Mouse (Mus musculus): Measurements from ENCODE around the gene Jag1. TPM values are rescaled to one million over a fixed set of nuclear protein-coding genes. Genes with fewer than 3 reads are reported as not detected.
A peak's percentile ranks its signal among the peaks of the same experiment; 100 is the strongest.

The Jag1 gene
- polyA plus RNA-seq, 1 experiment from 2014 or later: 53.0 TPM

- no peak overlapping the region for H3K4me2 ChIP-seq (replicated peaks)
- H3K27ac ChIP-seq (replicated peaks): no peak overlapping the region
- no peaks in the 10 kb centered on the region for H3K27me3 ChIP-seq
- H3K9ac ChIP-seq (replicated peaks): no peak overlapping the region
- H3K36me3 ChIP-seq: peaks cover 29% of the 10 kb centered on the region
- no peak overlapping the region for H3K4me3 ChIP-seq
- no peak for ATAC-seq (ENCODE audit: low FRiP score, low read depth)
- peaks cover 15% of the 10 kb centered on the region for H3K4me1 ChIP-seq
- no peaks in the 10 kb centered on the region for H3K9me3 ChIP-seq
- WGBS: 73% methylated on average over 6 of the region's 6 CpGs
Observed at GRCm38 (mm10) chr2:137080468-137080867, 36.0 kb downstream of the Jag1 start.

GRCm38 (mm10) chr2:137079721-137080320 is 36.6 kb downstream of the Jag1 start:
- no peaks in the 10 kb centered on the region for H3K9me3 ChIP-seq
- peaks cover 23% of the 10 kb centered on the region for H3K36me3 ChIP-seq
- ATAC-seq (ENCODE audit: low FRiP score, low read depth): no peak
- no peak overlapping the region for H3K9ac ChIP-seq (replicated peaks)
- no peak overlapping the region for H3K4me2 ChIP-seq (replicated peaks)
- H3K27me3 ChIP-seq: no peaks in the 10 kb centered on the region
- H3K4me3 ChIP-seq: no peak overlapping the region
- 23% methylated on average over 10 of the region's 10 CpGs for WGBS
- H3K27ac ChIP-seq (replicated peaks): no peak overlapping the region
- H3K4me1 ChIP-seq: peaks cover 15% of the 10 kb centered on the region

- ATAC-seq (ENCODE audit: low FRiP score, low read depth): no peak
- no peak overlapping the region for H3K4me3 ChIP-seq
- no peak overlapping the region for H3K4me2 ChIP-seq (replicated peaks)
- H3K9me3 ChIP-seq: no peaks in the 10 kb centered on the region
- H3K27ac ChIP-seq (replicated peaks): no peak overlapping the region
- peaks cover 25% of the 10 kb centered on the region for H3K4me1 ChIP-seq
- H3K27me3 ChIP-seq: no peaks in the 10 kb centered on the region
- no peak overlapping the region for H3K9ac ChIP-seq (replicated peaks)
- peaks cover 13% of the 10 kb centered on the region for H3K36me3 ChIP-seq
- 64% methylated on average over 4 of the region's 4 CpGs for WGBS
Observed at GRCm38 (mm10) chr2:137078771-137079170, 37.7 kb downstream of the Jag1 start.

- no peaks in the 10 kb centered on the region for H3K36me3 ChIP-seq
- ATAC-seq (ENCODE audit: low FRiP score, low read depth): peak; percentile 5; the same call in 1 of the 2 replicates
- no peak overlapping the region for H3K4me3 ChIP-seq
- no peak overlapping the region for H3K4me2 ChIP-seq (replicated peaks)
- no peaks in the 10 kb centered on the region for H3K9me3 ChIP-seq
- no peak overlapping the region for H3K9ac ChIP-seq (replicated peaks)
- H3K4me1 ChIP-seq: peaks cover 27% of the 10 kb centered on the region
- H3K27ac ChIP-seq (replicated peaks): 0 out of 2 replicates have a peak overlapping the region, but pooled peaks have one; percentile 39
- WGBS: 3% methylated on average over 2 of the region's 2 CpGs
- no peaks in the 10 kb centered on the region for H3K27me3 ChIP-seq
Observed at GRCm38 (mm10) chr2:137074313-137074620, 42.2 kb downstream of the Jag1 start.

- Histone ChIP-seq H3K4me1 (peaks cover 27% of the 10 kb centered on the region), H3K4me2 (replicated peaks) (peak overlapping the region; percentile 5; the same call in 1 of the 2 replicates), H3K9me3 (no peaks in the 10 kb centered on the region), H3K4me3 (no peak overlapping the region), H3K27ac (replicated peaks) (peak overlapping the region; percentile 40; the same call in 1 of the 2 replicates), H3K9ac (replicated peaks) (no peak overlapping the region), H3K36me3 (no peaks in the 10 kb centered on the region), H3K27me3 (no peaks in the 10 kb centered on the region)
- WGBS: 12% methylated on average over 16 of the region's 16 CpGs
- peak; percentile 62 for ATAC-seq (ENCODE audit: low FRiP score, low read depth)
Observed at GRCm38 (mm10) chr2:137073473-137074312, 42.8 kb downstream of the Jag1 start.

- no peaks in the 10 kb centered on the region for H3K9me3 ChIP-seq
- no peak overlapping the region for H3K4me2 ChIP-seq (replicated peaks)
- H3K9ac ChIP-seq (replicated peaks): no peak overlapping the region
- WGBS: 77% methylated on average over 10 of the region's 10 CpGs
- H3K4me3 ChIP-seq: no peak overlapping the region
- H3K27ac ChIP-seq (replicated peaks): no peak overlapping the region
- ATAC-seq (ENCODE audit: low FRiP score, low read depth): no peak
- H3K4me1 ChIP-seq: peaks cover 19% of the 10 kb centered on the region
- H3K36me3 ChIP-seq: no peaks in the 10 kb centered on the region
- H3K27me3 ChIP-seq: no peaks in the 10 kb centered on the region
Observed at GRCm38 (mm10) chr2:137067479-137068110, 48.8 kb downstream of the Jag1 start.

DNA sequence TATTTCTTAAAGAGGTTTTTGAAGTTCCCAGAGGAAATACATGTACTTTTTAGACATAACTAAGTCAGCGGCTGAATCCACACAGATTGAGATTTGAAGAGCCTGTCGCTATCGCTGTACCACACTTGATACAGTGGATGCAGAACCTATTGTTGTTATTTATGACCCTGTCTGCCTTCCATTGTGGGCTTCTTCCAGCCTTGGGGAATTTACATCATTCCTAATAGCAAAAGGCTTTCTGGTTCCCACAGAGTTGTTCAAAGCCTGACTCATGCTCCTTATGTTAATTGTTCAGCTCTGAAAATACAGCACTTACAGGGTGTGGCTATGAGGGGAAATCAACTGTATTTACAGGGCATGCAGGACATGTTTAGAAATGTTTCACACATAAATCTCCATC is 51.9 kb downstream of the Jag1 start:
- ATAC-seq (ENCODE audit: low FRiP score, low read depth): peak; percentile 47; the same call in 1 of the 2 replicates

DNA sequence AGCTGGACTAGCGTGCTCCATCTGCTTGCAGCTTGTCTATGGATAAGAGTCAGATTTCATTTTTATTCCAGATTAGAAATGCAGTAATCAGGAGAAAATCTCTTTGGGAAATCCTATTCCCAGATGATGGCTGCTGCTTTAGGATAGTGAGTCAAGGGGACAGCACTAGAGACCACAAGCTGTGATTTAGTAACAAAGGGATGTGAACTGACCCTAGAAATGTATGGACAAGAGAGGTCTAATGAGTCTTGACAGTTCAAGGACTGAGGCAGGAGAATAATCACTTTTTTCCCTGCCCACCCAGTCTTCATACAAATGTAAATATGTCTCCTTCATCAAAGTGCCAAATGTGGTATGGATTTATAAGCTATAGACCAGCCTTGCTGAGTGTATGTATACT is 52.6 kb downstream of the Jag1 start:
- ATAC-seq (ENCODE audit: low FRiP score, low read depth): peak; percentile 48; the same call in 1 of the 2 replicates
- Histone ChIP-seq H3K27ac (replicated peaks) (0 out of 2 replicates have a peak overlapping the region, but pooled peaks have one; percentile 15), H3K4me2 (replicated peaks) (no peak overlapping the region), H3K27me3 (no peaks in the 10 kb centered on the region), H3K36me3 (no peaks in the 10 kb centered on the region), H3K9ac (replicated peaks) (no peak overlapping the region), H3K4me3 (no peak overlapping the region), H3K9me3 (no peaks in the 10 kb centered on the region), H3K4me1 (peaks cover 15% of the 10 kb centered on the region)
- WGBS: 42% methylated on average over 1 of the region's 1 CpGs

More for the DNA sequence above, 51.9 kb downstream of the Jag1 start:
- WGBS: 41% methylated on average over 3 of the region's 3 CpGs
- Histone ChIP-seq H3K9ac (replicated peaks) (no peak overlapping the region), H3K36me3 (no peaks in the 10 kb centered on the region), H3K4me3 (no peak overlapping the region), H3K27ac (replicated peaks) (no peak overlapping the region), H3K27me3 (no peaks in the 10 kb centered on the region), H3K4me1 (peaks cover 15% of the 10 kb centered on the region), H3K4me2 (replicated peaks) (no peak overlapping the region), H3K9me3 (no peaks in the 10 kb centered on the region)

DNA sequence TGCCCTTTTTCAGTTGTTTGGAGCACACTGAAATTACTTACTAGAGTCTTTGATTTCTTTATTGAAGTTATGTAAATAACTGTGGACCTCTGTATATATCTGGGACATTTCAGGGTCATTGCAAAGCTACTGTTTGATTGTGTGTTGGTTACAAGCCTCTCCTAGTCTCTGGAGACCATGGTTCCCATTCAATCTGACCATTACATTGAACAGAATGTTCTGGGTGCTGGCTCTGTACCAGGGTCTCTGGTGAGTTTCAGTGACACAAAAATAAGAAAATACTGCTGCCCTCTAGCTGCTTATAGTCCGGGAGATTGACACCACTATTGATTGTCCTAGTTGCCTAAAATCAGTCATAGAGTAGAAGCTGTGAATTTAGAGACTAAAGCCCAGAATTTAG is 66.5 kb downstream of the Jag1 start:
- ATAC-seq (ENCODE audit: low FRiP score, low read depth): no peak
- 0 out of 2 replicates have a peak, but pooled peaks cover 3% of the 10 kb centered on the region for H3K36me3 ChIP-seq
- no peaks in the 10 kb centered on the region for H3K9me3 ChIP-seq
- H3K4me2 ChIP-seq (replicated peaks): no peak overlapping the region
- no peak overlapping the region for H3K27ac ChIP-seq (replicated peaks)
- no peaks in the 10 kb centered on the region for H3K27me3 ChIP-seq
- H3K9ac ChIP-seq (replicated peaks): no peak overlapping the region
- WGBS: 87% methylated on average over 1 of the region's 1 CpGs
- no peak overlapping the region for H3K4me3 ChIP-seq
- no peaks in the 10 kb centered on the region for H3K4me1 ChIP-seq

- H3K27ac ChIP-seq (replicated peaks): no peak overlapping the region
- no peak overlapping the region for H3K4me3 ChIP-seq
- H3K4me1 ChIP-seq: no peaks in the 10 kb centered on the region
- no peaks in the 10 kb centered on the region for H3K9me3 ChIP-seq
- no peaks in the 10 kb centered on the region for H3K27me3 ChIP-seq
- 0 out of 2 replicates have a peak, but pooled peaks cover 3% of the 10 kb centered on the region for H3K36me3 ChIP-seq
- no peak for ATAC-seq (ENCODE audit: low FRiP score, low read depth)
- no peak overlapping the region for H3K4me2 ChIP-seq (replicated peaks)
- 86% methylated on average over 2 of the region's 2 CpGs for WGBS
- H3K9ac ChIP-seq (replicated peaks): no peak overlapping the region
Observed at GRCm38 (mm10) chr2:137049367-137049766, 67.1 kb downstream of the Jag1 start.

DNA sequence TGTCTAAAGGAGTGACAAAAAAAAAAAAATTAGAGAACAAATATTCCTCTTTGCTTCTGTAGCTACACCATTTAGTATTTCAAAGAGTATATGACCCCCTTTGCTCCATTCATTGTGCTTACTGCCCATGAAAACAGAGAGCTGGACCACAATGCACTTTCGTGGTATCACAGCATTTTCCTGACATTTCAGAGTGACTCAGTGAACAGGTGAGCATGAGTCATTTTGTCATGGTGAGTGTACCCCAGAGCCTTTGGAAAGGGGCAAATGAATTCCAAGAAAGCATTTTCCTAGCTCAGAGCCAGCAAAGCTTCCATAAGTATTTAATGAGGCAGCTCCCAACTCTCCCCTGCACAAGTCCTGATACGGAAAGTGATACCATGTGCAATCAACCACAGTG is 72.3 kb downstream of the Jag1 start:
- Histone ChIP-seq H3K4me2 (replicated peaks) (no peak overlapping the region), H3K4me3 (no peak overlapping the region), H3K9me3 (no peaks in the 10 kb centered on the region), H3K9ac (replicated peaks) (no peak overlapping the region), H3K27me3 (no peaks in the 10 kb centered on the region), H3K4me1 (no peaks in the 10 kb centered on the region), H3K27ac (replicated peaks) (no peak overlapping the region), H3K36me3 (0 out of 2 replicates have a peak, but pooled peaks cover 3% of the 10 kb centered on the region)
- ATAC-seq (ENCODE audit: low FRiP score, low read depth): no peak
- WGBS: 93% methylated on average over 2 of the region's 2 CpGs

Measured in midbrain, embryonic 12.5 days (tissue).